Mouse (Mus musculus) olfactory bulb, adult 2 months (tissue): ENCODE data around the gene Tmem247.

Source experiments
- CTCF ChIP-seq: fragments of 200-500 bp; IDR thresholded peaks from 2 replicates; pipeline ENCODE4 v1.5.1; 2012; ENCODE audit warnings: low read depth, mild to moderate bottlenecking, low read length, moderate library complexity; ENCODE audit not compliant: insufficient read depth
- POLR2A ChIP-seq: fragments of 200-500 bp; IDR thresholded peaks from 2 replicates; pipeline ENCODE4 v1.6.1; 2012; ENCODE audit warnings: mild to moderate bottlenecking, low read depth, low read length, moderate library complexity; ENCODE audit not compliant: insufficient read depth

GRCm38 (mm10) chr17:86917048-86917447 is at the start of gene Tmem247:
- no peak for TF ChIP-seq CTCF
- no peak for TF ChIP-seq POLR2A
